Mouse (Mus musculus) layer of hippocampus, adult 9-10 months (tissue): Measurements from ENCODE around the gene Cacna2d3.

ENCODE experiments used
- DNase-seq: peaks from one replicate; pipeline ENCODE4 v3.0.0; 2022; ENCODE audit warnings: low spot score

The Cacna2d3 gene

DNA sequence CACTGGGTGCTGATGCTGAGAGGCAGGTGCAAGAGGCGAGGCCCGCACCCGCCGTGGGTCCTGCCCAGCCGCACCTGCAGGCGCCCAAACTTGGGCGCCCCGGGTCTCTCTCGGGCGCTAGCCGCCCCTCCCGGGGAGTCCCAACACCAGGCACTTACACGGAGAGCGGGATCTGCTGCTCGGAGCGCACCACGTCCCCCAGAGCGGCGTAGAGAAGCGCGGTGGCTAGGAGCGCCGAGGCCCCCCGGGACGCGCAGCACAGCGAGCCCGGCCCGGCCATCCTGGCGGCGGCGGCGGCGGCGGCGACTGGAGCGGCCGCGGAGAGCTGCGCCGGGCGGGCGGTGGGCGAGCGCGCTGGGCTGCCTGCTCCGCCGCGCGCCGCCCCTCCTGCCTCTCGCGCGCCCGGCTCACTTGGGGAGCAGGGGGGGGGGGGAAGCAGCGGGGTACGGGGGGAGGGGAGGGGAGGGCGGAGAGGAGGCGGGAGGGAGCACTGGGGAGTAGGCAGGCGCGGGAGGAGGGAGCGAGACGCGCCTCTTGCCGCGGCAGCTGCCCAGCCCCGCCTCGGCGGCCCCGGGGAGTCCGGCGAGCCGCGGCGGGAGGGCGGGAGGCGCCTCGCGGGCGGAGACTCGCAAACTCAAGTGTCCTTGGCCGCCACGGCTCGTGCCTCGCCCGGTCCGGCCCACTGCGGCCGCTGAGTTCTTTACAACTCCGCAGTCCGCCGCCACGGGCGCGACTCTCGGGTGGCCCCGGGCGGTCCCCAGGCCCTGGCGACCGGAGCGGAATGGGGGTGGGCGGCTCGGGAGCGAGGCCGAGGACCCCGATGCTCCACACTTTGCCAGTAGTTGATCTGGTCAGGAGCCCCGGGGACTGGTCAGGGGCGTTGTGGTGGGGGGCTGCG lies at the start of gene Cacna2d3:
Gene Cacna2d3 (minus strand): TSS at position 377 of the 898 bp plus-strand sequence.
- no peak for DNase-seq

GRCm38 (mm10) chr14:29769486-29769885 lies 47.8 kb upstream of the Cacna2d3 start:
- no peak for DNase-seq

GRCm38 (mm10) chr14:29752876-29753275 lies 31.2 kb upstream of the Cacna2d3 start:
- no peak for DNase-seq

DNA sequence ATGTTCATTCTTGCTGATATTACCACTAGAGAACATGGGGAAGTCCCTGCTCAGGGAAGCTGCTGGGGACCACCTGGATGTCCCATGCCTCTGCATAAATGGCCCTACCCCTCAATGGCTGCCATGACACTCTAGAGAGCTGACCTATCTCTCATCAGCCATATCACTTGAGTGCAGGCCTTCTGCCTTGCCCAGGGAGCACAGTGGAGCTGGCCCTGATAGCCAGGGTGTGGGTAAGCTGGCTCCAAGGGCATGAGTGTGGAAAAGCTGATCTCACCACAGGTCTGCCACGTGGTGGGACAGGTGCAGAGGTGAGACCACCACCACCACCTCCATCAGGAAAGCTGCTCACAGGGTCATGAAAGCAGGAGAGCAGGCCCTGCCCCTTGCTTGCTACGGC lies 17.1 kb upstream of the Cacna2d3 start:
- DNase-seq: no peak

DNA sequence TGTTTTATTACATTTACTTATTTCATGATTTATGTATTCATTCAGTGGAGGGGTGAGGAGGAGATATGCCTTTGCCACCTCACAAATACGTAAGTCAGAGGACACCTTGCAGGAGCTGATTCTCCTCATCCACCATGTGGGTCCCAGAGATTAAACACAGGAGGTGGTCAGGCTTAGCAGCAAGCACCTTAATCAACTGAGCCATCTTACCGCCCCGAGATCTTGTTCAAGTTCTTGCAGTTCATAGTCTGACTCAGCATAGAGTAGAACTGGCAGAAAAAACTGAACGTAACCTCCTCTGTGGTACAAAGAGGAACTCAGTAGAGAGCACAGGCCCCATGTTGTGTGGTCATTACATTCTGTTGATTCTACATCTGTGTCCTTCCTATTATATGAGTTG lies 8.6 kb upstream of the Cacna2d3 start:
- no peak for DNase-seq

- DNase-seq: no peak
Measured at GRCm38 (mm10) chr14:29729009-29729408, 7.3 kb upstream of the Cacna2d3 start.

DNA sequence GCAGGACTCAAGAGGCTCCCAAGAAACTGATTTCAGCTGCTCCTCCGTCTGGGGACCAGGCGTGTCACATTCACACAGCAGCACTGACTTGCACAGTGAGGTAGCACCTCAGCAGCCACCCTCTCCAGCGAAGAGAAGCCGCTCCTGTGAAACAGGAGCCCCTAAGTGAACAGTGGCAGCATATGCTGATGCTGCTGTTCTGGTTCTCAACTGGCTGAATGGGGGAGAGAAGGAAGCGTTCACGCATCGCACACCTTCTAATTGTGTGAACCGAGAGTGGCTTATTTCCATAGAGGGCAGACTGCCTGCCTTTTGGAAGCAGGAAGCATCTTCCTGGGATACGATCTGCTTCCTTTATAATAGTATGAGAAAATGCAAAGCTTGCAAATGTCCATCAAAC lies 5.9 kb upstream of the Cacna2d3 start:
- DNase-seq: no peak

GRCm38 (mm10) chr14:29723267-29723666 lies 1.6 kb upstream of the Cacna2d3 start:
- no peak for DNase-seq

- DNase-seq: no peak
Measured at GRCm38 (mm10) chr14:29722386-29723221, 940 bp upstream of the Cacna2d3 start.

GRCm38 (mm10) chr14:29721131-29721487 lies 555 bp downstream of the Cacna2d3 start:
- DNase-seq: no peak

- no peak for DNase-seq
Measured at GRCm38 (mm10) chr14:29720334-29720911, 1.2 kb downstream of the Cacna2d3 start.

DNA sequence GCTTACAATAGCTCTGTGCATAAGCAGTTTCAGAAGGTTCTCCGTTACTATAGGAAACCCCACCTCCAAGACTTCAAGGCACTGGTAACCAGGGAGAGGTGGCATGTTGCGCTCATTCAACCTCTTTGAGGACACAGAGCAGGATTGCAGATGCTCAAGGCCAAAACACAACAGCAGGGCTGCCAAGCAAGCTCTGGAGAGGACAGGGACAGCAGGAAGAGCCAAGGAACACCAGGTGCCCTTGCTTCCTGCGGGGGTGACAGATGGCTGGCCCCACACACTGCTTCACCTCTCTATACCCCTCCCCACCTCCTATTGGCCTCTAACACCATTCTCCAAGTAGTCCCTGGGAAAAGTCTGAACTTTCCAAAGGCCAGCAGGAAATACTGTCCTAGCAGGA lies 9.0 kb downstream of the Cacna2d3 start:
- DNase-seq: no peak

DNA sequence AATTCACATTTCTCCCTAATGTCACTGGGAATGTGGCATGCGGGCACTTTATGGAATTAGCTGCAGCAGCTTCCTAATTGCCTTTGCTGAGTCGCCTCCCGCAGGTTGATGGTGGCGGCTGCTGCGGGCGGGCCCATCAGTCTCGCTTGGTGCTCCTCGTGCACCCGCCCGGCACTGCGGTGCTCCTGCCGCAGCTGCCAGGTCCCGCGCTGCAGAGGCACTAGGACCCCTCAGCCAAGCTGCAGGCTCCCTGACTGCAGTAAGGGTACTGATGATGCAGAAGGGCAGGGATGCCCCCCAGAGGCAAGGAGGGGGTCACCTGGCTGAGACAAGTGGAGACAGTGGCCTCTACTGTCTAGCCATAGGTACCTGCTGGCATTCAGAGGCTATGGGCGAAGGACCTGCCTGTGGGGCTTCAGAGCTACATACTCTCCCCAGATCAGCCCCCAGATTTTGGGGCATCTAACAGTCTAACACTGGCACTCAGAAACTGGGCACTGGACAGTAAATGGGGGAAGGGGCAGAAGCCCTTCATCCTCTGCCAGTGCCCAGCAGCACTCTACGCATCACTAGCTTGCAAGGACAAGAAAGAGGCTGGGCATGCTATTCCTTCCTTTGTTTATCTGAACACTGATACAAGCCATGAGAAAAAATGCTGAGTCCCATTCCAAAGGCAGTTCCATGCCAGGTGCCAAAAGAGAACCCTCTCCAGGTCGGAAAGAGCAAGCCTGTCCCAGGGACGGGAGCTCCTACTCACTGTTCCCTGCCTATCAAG lies 13.9 kb downstream of the Cacna2d3 start:
- DNase-seq: no peak

- no peak for DNase-seq
Measured at GRCm38 (mm10) chr14:29702762-29703161, 18.9 kb downstream of the Cacna2d3 start.

- DNase-seq: peak; percentile 59
Measured at GRCm38 (mm10) chr14:29696131-29696530, 25.5 kb downstream of the Cacna2d3 start.

- DNase-seq: no peak
Measured at GRCm38 (mm10) chr14:29672436-29673050, 49.1 kb downstream of the Cacna2d3 start.

- DNase-seq: no peak
Measured at GRCm38 (mm10) chr14:29669826-29670225, 51.8 kb downstream of the Cacna2d3 start.

DNA sequence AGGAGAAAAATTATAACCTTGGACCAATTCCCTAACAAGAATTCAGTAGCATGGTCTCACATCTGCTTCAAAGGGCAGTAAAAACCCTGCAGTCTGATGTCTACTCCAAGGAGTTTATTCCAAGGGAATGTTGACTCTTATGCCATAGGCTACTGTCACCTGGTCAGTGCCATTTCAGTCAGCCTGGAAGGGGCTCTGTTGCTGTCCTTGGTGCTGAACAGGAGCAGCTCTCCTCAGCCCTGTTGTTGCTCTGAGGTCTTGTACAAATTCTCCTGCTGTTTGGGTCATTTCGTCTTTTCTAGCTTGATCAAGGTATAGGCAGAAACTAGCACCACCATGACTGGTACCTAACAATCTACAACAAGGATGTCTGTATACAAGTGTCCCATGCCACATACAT lies 64.7 kb downstream of the Cacna2d3 start:
- DNase-seq: no peak

GRCm38 (mm10) chr14:29650591-29650990 lies 71.1 kb downstream of the Cacna2d3 start:
- DNase-seq: no peak

DNA sequence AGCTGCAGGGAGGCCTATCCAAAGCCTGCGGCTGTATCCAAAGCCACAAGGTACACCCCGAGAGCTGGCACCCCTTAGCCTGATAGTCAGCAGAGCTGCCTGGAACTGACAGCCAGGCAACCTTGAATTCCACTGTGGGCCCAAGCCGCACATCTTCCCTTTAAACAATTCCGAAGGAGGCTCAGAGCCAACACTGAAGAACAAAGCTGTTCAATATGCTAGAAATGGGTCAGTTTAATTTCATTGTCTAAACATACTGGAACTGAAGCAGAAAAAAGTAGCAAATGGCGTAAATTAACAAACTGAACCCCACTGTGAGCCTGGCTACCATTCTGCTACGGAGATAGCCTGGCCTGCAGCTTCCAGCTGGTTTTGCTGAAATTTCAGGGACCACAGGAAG lies 72.9 kb downstream of the Cacna2d3 start:
- DNase-seq: no peak

DNA sequence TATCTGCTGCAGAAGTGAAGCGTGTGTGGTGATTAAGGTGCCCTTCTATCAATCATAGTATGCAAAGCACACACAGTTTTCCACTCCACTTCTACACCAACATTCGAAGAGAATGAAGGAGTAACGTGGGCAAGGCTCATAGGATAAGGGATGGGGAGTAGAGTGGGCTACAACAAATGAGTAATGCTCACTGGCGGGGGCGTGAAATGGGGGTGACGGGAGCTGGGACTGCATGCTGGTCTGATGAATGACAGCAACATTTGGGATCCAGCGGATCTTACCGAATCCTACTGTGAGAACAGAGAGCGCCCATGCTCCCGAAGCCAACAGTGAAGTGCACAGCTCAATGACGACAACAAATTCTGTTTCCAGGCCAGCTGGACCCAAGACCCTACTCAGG lies 76.2 kb downstream of the Cacna2d3 start:
- no peak for DNase-seq

DNA sequence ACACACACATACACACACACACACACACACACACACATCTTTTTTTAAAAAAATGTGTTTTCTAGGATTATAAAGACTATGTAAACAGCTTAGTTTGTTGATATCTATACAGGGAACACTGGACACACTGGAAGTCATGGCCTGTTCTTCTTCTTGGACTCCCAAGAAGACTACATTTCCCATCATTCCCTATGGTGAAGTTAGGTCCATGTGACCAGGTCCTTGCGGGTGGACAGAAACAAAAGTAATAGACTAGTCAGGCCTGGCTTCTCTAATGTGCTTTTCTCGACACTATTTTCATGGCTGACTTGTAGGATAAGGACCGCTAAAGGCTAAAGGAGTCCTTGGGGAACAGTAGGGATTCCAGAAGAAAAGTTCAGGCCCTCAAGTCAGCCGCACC lies 78.4 kb downstream of the Cacna2d3 start:
- DNase-seq: no peak
